Mouse (Mus musculus): ENCODE results near the gene Ovgp1. TPM values are rescaled to one million over a fixed set of nuclear protein-coding genes. Genes with fewer than 3 reads are reported as not detected.

Gene Ovgp1
- total RNA-seq, 1 experiment = 3.0 TPM

- H3K9me3 ChIP-seq (ENCODE audit: control insufficient read depth, insufficient read depth, low read depth, low read length) = no peaks in the 10 kb centered on the region
- TF ChIP-seq MAFK (IDR thresholded peaks at IDR 0.05; ENCODE audit: insufficient read depth, low read depth, low read length) (no peak), CHD2 (IDR thresholded peaks at IDR 0.05; ENCODE audit: low read depth, low read length) (peak; percentile 100), ZNF384 (IDR thresholded peaks at IDR 0.05; ENCODE audit: low read depth, low read length) (no peak), ZC3H11A (IDR thresholded peaks at IDR 0.05; ENCODE audit: borderline replicate concordance, low read depth, low read length) (no peak), HCFC1 (IDR thresholded peaks at IDR 0.05; ENCODE audit: borderline replicate concordance, insufficient read depth, low read length) (peak; percentile 68; the same call in 1 of the 2 replicates)
- in situ Hi-C loops (cut with MboI; ENCODE audit: low sequenced_read_pairs in 2 of 2, unreplicated experiment in 2 of 2) = no loop called here
Observed at GRCm38 (mm10) chr3:105958974-105959580, 14.4 kb upstream of the Ovgp1 start, which contains the start of gene Wdr77. TSS of gene Wdr77 (plus strand) at chr3:105959369.

DNA sequence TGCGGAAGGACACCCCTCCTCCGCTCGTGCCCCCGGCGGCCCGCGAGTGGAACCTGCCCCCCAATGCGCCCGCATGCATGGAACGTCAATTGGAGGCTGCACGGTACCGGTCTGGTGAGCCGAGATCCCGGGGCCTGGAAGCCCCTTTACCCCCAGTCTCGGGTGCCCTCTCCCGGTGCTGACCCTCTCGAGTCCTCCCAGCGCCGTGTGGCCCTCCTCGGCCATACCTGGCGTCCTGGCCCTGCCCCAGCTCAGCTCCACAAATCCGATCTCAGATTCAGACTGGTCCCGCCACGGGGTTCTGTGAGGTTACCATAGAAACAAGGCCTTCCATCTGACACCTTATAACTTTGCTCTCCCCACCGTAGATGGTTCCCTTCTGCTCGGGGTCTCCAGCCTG is 13.9 kb upstream of the Ovgp1 start:
- Histone ChIP-seq H3K9ac (ENCODE audit: insufficient read depth, low read depth, low read length, poor library complexity, severe bottlenecking) (peak overlapping the region; percentile 100), H3K36me3 (ENCODE audit: control insufficient read depth, insufficient read depth, low read length, poor library complexity, severe bottlenecking) (peaks cover 35% of the 10 kb centered on the region), H3K4me1 (ENCODE audit: control insufficient read depth in 2 of 2, insufficient read depth in 2 of 2, low read length in 2 of 2, poor library complexity in 1 of 2) (peaks cover 0 to 6% of the 10 kb centered on the region in 2 experiments; a peak in 1 of 4 replicates), H3K9me3 (ENCODE audit: control insufficient read depth, insufficient read depth, low read depth, low read length) (no peaks in the 10 kb centered on the region), H3K4me3 (ENCODE audit: insufficient read depth in 1 of 2, low read depth in 1 of 2, low read length in 2 of 2, poor library complexity in 1 of 2, severe bottlenecking in 1 of 2) (peak overlapping the region; percentile 95 to 99), H3K27ac (ENCODE audit: insufficient read depth, low read depth, low read length, poor library complexity, severe bottlenecking) (peak overlapping the region; percentile 78)
- TF ChIP-seq ZC3H11A (IDR thresholded peaks at IDR 0.05; ENCODE audit: borderline replicate concordance, low read depth, low read length) = no peak
- 0 out of 2 replicates have a peak, but pooled peaks have one; percentile 3 for TF ChIP-seq HCFC1 (IDR thresholded peaks at IDR 0.05; ENCODE audit: borderline replicate concordance, insufficient read depth, low read length)
- in situ Hi-C loops (cut with MboI; ENCODE audit: low sequenced_read_pairs in 2 of 2, unreplicated experiment in 2 of 2) = no loop called here
- DNase-seq (ENCODE audit: low read depth, low spot score) = no peak

More at GRCm38 (mm10) chr3:105958974-105959580, 14.4 kb upstream of the Ovgp1 start, which contains the start of gene Wdr77:
- Histone ChIP-seq H3K36me3 (ENCODE audit: control insufficient read depth, insufficient read depth, low read length, poor library complexity, severe bottlenecking) (peaks cover 30% of the 10 kb centered on the region), H3K4me1 (ENCODE audit: control insufficient read depth in 2 of 2, insufficient read depth in 2 of 2, low read length in 2 of 2, poor library complexity in 1 of 2) (peaks cover 0 to 6% of the 10 kb centered on the region in 2 experiments; a peak in 1 of 4 replicates), H3K9ac (ENCODE audit: insufficient read depth, low read depth, low read length, poor library complexity, severe bottlenecking) (peak within 1 kb of the TSS; percentile 100), H3K4me3 (ENCODE audit: insufficient read depth in 1 of 2, low read depth in 1 of 2, low read length in 2 of 2, poor library complexity in 1 of 2, severe bottlenecking in 1 of 2) (peak within 1 kb of the TSS; percentile 95 to 99), H3K27ac (ENCODE audit: insufficient read depth, low read depth, low read length, poor library complexity, severe bottlenecking) (peak within 1 kb of the TSS; percentile 78)
- peak; percentile 100 for DNase-seq (ENCODE audit: low read depth, low spot score)

DNA sequence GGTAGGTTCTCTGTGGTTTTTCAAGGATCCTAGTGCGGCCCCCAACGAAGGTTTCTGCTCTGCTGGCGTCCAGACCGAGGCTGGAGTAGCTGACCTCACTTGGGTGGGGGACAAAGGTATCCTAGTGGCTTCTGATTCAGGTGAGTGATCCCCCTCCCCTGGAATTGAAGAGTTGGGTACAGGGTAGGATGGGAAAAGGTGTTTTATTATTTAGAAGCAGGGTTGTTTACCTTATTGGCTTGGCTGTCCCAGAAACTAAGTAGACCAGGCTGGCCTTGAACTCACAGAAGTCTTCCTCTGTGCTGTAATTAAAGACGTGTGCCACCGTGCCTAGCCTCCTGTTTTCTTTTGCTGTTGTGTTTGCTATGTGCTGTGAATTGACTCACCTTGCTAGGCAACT is 13.5 kb upstream of the Ovgp1 start, which contains the start of gene Atp5f1:
Atp5f1 (minus strand) TSS at position 101 of the 400 bp plus-strand sequence.
- TF ChIP-seq CHD2 (IDR thresholded peaks at IDR 0.05; ENCODE audit: low read depth, low read length) (no peak), HCFC1 (IDR thresholded peaks at IDR 0.05; ENCODE audit: borderline replicate concordance, insufficient read depth, low read length) (no peak), ZNF384 (IDR thresholded peaks at IDR 0.05; ENCODE audit: low read depth, low read length) (no peak), ZC3H11A (IDR thresholded peaks at IDR 0.05; ENCODE audit: borderline replicate concordance, low read depth, low read length) (no peak), MAFK (IDR thresholded peaks at IDR 0.05; ENCODE audit: insufficient read depth, low read depth, low read length) (no peak)
- peak within 1 kb of the TSS; percentile 95 to 99 for H3K4me3 ChIP-seq (ENCODE audit: insufficient read depth in 1 of 2, low read depth in 1 of 2, low read length in 2 of 2, poor library complexity in 1 of 2, severe bottlenecking in 1 of 2)
- peaks cover 0 to 6% of the 10 kb centered on the region in 2 experiments; a peak in 1 of 4 replicates for H3K4me1 ChIP-seq (ENCODE audit: control insufficient read depth in 2 of 2, insufficient read depth in 2 of 2, low read length in 2 of 2, poor library complexity in 1 of 2)
- no peak for DNase-seq (ENCODE audit: low read depth, low spot score)
- no peaks in the 10 kb centered on the region for H3K9me3 ChIP-seq (ENCODE audit: control insufficient read depth, insufficient read depth, low read depth, low read length)
- peaks cover 36% of the 10 kb centered on the region for H3K36me3 ChIP-seq (ENCODE audit: control insufficient read depth, insufficient read depth, low read length, poor library complexity, severe bottlenecking)
- peak within 1 kb of the TSS; percentile 100 for H3K9ac ChIP-seq (ENCODE audit: insufficient read depth, low read depth, low read length, poor library complexity, severe bottlenecking)
- H3K27ac ChIP-seq (ENCODE audit: insufficient read depth, low read depth, low read length, poor library complexity, severe bottlenecking) = peak within 1 kb of the TSS; percentile 78
- in situ Hi-C loops (cut with MboI; ENCODE audit: low sequenced_read_pairs in 2 of 2, unreplicated experiment in 2 of 2) = no loop called here

- Histone ChIP-seq H3K36me3 (ENCODE audit: control insufficient read depth, insufficient read depth, low read length, poor library complexity, severe bottlenecking) (peaks cover 41% of the 10 kb centered on the region), H3K4me1 (ENCODE audit: control insufficient read depth in 2 of 2, insufficient read depth in 2 of 2, low read length in 2 of 2, poor library complexity in 1 of 2) (peaks cover 0 to 6% of the 10 kb centered on the region in 2 experiments; a peak in 1 of 4 replicates), H3K27ac (ENCODE audit: insufficient read depth, low read depth, low read length, poor library complexity, severe bottlenecking) (no peak overlapping the region), H3K9ac (ENCODE audit: insufficient read depth, low read depth, low read length, poor library complexity, severe bottlenecking) (peak overlapping the region; percentile 100; the same call in 1 of the 2 replicates), H3K4me3 (ENCODE audit: insufficient read depth in 1 of 2, low read depth in 1 of 2, low read length in 2 of 2, poor library complexity in 1 of 2, severe bottlenecking in 1 of 2) (peak overlapping the region; percentile 95 to 99), H3K9me3 (ENCODE audit: control insufficient read depth, insufficient read depth, low read depth, low read length) (no peaks in the 10 kb centered on the region)
- in situ Hi-C loops (cut with MboI; ENCODE audit: low sequenced_read_pairs in 2 of 2, unreplicated experiment in 2 of 2) = no loop called here
- peak; percentile 30 for DNase-seq (ENCODE audit: low read depth, low spot score)
- TF ChIP-seq ZC3H11A (IDR thresholded peaks at IDR 0.05; ENCODE audit: borderline replicate concordance, low read depth, low read length) (no peak), ZNF384 (IDR thresholded peaks at IDR 0.05; ENCODE audit: low read depth, low read length) (no peak), MAFK (IDR thresholded peaks at IDR 0.05; ENCODE audit: insufficient read depth, low read depth, low read length) (no peak), HCFC1 (IDR thresholded peaks at IDR 0.05; ENCODE audit: borderline replicate concordance, insufficient read depth, low read length) (no peak), CHD2 (IDR thresholded peaks at IDR 0.05; ENCODE audit: low read depth, low read length) (no peak)
Observed at GRCm38 (mm10) chr3:105960700-105961099, 12.8 kb upstream of the Ovgp1 start.
